Mouse (Mus musculus) urinary bladder, postnatal 10 days (tissue): ENCODE results near the gene Med28.

Experiments used
- DNase-seq: peaks from one replicate; pipeline ENCODE4 v3.0.0; 2022; ENCODE audit warnings: low spot score

Gene Med28

DNA sequence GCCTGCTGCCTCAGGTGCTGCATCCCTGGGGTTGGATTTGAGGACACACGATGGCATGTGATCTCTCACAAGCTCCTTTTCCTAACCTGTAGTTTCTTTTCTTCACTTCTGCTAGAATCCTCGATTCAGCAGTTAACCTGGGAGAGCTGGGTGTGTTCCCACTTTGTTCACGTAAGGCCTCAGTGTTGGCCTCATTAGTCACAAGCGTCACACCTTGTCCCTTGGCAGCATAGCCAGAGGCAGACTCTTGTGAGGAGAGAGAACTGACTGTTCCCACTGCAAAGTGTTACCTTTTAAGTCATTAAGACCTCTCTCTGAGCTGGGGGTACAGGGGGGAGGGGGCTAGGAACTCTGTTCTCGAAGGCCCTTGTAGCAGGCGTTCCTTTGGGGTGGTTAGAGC, 7.1 kb upstream of the Med28 start:
- DNase-seq = no peak

DNA sequence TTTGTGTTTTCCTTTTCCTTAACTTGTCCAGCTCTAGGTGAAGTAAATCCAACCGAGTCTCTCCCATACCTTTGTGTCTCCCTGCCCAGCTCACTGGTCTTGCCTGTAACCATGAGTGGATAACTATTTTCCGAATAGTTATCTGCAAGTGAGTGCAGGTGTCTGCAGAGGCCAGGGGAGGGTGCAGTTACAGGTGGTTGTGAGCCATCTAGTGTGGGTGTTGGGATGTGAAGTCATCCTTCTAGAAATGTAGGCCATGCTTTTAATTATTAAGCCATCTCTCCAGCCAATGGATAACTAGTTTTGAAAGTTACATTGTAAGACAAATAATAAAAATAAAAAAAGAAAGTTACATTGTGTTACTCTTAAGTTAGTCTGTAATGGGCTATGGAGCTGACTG, 6.5 kb upstream of the Med28 start:
- no peak for DNase-seq

DNA sequence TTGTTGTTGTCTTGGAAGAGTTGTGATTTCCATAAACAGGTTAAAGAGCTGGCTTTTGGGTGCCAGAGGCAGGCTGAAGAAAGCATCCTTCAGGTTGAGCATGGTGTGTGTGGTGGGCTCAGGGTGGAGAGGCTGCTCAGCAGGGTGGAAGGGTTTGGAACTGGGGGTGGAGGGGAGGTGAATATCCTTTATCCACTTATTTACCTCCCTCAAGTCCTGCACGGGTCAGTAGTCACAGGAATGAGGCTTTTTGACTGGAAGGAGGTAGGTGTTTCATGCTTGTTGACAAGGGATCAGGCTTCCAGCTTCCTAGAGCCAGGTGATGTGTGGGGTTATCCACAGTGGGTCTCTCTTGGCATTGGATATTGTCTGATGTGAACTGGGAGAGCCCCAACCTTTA, 5.4 kb upstream of the Med28 start:
- DNase-seq = no peak

DNA sequence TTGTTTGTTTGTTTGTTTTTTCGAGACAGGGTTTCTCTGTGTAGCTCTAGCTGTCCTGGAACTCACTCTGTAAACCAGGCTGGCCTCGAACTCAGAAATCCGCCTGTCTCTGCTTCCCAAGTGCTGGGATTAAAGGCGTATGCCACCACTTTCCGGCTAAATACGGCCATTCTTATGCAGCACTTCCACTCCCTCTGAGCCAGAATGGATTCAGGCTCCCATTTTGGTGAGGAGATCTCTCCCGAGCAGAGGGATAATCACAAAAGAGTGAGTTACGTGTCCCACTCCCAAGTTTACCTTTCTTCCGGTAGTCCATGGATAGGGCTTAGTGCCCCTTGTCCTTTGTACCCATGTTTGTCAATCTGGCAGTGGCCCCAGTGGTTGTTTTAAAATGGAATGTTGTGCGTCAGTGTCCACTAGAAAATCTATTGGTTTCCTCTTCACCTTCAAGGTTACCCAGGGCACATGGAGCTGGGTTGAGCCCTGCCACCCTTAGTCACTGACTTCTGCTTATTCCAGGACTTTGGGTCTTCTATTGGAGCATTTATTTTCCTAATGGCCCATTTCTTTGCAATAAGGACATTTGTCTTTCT, 4.8 kb upstream of the Med28 start:
- DNase-seq = no peak

DNA sequence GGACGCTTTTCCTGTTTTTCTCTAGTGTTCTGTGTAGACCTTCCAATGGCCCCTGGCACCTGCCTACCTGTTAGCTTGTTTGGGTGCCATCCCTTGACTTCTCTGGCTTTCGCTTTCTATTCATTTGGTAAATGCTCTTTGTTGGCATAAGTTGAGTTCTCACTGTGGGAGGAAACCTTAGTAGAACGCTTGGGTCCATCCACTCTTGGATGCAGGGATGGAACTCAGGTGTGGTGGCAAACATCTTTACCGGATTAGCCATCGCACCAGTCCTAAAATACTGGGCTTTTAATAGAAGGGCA, 731 bp downstream of the Med28 start:
- no peak for DNase-seq

DNA sequence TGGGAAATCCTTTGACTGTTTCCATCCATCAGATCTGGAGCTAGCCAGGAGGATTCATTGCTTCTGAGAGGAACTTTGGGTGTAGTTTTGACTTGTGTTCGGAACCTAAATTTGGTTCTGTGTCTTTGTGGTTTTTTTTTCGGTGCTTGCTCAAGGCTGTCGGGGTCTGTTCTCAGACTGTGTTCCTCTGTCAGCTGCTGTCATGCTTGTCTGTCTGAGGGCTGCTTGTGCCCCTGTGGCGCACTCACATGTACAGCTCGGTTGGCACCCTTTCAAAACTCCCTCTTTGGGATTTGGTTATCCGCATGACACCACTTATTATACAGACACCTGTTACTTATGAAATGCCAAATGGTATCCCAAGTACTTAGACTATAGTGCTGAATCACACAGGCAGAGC, 1.6 kb downstream of the Med28 start:
- DNase-seq = no peak

DNA sequence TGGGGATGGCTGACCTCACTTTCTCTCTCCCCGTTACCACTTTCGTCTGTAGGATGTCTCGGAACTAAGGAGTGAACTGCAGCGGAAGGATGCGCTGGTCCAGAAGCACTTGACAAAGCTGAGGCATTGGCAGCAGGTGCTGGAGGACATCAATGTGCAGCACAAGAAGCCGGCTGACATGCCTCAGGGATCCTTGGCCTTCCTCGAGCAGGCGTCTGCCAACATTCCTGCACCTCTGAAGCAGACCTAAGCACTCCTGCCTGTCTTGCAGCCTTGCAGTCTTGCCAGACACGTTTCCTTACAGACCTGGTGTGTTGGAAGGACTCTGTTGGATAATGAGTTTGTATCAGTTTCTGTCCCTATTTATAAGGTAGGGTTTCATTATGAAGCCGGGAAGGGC, 5.1 kb downstream of the Med28 start:
- DNase-seq = no peak

DNA sequence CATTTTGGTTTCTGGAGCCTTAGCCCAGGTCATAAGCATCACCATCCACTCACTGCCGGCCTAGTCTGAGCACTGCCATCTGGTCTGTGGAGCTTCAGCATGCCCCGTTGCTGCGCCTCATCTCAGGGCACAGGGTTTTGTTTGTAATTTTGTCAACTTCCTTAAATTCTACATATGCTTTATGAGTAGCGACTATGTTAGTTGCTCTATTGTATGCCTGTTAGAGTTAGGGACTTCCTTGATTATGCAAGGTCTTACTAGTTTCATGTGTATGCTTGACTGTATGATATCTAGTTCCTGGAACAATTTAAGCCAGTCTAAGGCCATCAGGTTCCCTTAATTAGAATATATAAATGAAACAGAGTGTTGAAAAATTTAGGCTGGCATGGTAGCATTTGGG, 6.3 kb downstream of the Med28 start:
- no peak for DNase-seq

DNA sequence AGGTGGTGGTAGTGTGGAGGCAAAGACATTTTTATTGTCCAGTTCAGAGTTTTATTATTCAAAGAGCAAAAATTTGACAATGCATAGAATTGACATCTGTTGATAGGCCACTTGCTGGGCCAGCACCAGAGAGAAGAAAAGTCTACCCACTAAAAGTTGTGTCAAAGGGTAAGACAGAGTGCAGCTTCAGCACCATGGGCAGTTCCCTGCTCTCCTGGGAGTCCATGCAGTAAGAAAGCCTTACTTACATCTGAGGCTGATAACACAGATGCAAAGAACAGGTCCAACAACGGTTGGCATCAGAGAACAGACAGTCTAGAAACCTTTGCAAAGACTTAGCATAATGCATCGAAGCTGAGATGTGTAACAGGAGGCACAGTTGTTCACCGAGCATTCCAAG, 9.7 kb downstream of the Med28 start:
- no peak for DNase-seq

DNA sequence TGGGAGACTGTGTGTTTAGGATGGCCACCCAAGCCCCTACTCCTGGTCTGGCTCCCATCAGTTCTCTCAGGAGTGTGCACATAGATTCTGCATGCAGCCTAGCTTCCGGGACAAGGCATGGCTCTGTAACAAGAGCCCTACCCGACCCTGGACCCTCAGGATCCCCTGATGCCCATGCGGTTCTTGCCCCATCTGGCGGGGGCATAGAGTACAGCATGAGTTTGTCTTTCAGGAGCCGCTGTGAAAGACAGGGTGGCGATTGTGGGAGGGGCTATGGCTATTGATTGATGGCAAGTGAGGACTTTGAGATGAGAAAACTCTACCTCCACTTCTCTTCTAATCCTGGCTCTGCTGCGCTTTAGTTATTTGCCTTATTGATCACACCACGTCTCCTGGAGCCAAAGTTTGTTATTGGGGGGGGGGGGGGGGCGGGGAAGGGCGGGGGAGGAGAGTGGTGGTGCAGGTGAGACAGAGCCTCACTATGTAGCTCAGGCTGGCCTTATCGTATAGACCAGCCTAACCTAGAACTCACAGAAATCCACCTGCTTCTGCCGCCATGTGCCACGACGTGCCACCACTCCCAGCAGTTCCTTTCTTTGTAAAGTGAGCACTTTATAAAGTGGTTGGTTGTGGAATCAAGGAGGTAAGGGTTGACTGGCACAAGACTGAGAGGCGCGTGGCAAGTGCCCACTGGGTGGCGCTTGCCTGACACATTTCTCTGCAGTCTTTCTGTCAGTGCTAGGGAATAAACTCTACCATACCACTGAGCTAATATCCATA, 14.5 kb downstream of the Med28 start:
- DNase-seq = no peak

DNA sequence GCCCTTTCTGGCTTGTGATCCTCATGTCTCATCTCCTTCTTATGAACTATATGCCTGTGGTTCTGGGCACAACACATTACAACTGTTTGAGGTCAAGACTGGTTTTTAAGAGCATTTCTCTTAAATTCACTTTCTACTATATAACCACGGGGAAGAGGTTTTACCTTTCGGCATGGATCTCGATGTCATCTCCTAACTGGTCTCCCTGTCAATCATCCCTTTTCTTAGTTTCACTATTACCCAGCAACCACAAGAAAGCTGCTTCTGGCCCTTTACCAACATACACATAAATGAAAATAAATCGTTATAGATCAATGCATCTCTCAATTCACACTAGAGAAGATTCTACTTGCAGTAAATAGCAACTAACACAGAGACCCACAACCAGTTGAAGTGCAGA, 15.1 kb downstream of the Med28 start:
- no peak for DNase-seq

DNA sequence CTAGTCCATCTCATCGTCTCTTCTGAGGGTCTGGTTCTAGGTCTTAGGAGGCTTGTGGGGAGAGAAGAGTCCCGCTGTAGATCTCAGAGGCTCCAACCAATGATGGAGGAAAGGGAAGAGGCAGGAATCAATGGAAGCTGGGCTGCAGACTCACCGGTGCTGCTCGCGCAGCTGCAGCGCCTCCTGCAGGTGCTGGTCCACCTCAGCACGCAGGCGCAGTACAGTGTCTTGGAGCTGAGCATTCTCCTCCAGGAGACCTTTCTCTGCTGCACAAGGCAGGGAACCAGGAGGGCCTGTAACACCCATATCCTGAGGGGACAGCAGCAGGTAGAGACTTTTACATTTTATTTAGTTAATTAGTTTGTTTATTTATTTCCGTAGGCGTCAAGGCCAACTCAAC, 19.5 kb downstream of the Med28 start:
- no peak for DNase-seq

DNA sequence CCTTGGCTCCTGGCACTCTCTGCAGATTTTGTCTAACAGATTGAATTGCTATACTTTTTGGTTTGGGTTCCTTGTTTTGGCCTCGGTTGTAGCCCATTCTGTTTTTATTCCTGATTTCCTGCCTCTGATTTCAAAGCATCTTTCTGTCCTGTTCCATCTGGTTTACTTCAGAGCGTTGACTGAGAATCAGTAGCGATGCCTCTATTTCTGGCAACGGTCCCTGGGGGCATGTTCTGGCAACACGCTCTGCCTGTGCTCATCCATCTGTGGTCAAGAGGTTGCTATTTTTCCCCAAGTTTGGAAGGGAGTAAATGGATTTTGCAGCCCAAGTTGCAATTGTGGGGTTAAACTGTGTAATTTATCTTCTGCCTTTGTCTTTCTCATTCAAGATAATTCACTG, 23.3 kb downstream of the Med28 start:
- no peak for DNase-seq

DNA sequence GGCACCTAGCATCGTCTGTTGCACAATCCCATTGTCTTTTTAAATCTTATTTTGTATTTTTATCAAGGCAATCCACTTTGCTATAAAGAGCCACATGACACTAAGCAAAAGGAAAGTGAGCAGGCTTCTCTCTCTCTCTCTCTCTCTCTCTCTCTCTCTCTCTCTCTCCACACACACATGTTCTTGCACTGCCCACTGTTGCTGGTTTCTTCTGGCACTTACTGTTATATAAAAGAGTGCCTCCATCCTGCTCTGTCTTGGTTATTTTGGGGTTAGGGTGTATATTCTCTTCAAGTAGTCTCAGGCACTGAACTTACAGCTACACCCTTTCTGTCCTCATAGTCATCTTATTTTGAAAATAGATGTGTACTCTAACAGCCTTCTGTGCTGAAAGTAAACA, 29.6 kb downstream of the Med28 start:
- DNase-seq = no peak

DNA sequence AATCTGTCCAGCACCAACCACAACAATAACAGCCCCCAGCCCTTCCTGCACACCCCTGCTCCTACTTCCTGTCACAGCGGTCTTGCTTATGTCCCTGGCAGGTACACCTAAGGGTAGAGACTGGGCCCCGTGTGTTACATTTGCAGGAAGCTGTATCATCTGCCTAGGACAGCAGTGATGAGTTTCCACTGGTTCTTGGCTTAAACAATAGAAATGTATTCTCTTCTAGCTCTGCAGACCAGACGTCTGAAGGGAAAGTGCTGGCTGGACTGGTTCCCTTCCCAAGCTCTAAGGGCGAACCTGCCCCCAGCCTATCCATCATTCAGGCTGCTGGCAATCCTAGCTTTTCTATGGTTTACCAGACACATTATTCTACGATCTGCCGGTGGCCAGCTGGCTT, 44.0 kb downstream of the Med28 start:
- no peak for DNase-seq

DNA sequence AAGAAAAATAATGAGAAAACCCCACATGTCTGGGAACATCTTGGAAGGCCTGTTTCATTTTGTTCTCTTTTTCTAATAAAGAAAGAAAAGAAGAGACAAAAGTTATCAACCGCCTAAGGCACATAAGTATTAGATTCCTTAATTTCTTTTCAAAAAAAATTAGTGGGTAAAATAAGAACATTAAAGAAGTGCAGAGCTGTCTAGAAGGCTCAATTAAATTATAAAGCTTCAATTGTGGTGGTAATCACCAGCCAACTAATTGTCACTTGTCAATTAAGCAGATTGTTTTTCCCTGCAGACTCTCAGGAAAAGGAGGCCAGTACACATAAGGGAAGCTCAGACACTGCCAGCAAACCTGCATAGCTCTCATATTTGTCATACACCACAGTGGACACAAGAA, 45.8 kb downstream of the Med28 start:
- no peak for DNase-seq

DNA sequence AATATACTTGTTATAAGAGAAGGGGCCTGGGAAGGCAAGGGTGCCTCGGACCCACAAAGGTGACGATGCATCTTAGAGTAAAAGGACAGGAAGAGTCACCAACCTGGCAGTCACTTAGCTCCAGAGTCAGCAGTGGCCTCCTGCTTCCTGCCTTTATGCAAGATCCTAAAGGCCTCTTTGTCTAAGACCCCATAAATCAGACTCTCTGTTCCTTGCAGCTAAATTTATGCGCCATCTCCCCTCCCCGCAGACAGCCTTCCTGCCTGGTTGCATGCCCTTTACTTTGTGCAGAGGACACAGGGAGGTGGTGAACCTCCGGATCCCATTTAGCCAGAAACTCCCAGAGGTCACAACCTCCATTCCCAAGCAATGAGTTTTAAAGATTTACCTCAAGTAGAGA, 52.8 kb downstream of the Med28 start:
- no peak for DNase-seq

DNA sequence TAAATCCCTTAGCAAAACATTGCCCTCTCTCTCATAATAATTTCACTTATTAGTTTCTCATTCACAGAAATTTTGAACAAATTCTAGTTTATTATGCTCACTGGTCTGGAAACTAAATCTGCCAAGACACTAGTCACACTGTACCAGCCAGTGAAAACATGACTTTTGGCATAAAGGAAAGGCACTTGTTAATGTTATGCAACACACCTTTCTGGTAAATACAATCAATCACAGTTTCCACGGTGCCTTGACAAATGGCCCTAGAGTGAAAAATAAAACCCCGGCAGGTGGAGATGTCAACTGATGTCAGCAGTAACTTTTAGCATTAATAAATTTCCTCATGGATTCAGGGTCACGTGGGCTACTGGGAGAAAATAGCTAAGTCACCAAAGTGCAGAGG, 56.7 kb downstream of the Med28 start:
- DNase-seq = no peak

DNA sequence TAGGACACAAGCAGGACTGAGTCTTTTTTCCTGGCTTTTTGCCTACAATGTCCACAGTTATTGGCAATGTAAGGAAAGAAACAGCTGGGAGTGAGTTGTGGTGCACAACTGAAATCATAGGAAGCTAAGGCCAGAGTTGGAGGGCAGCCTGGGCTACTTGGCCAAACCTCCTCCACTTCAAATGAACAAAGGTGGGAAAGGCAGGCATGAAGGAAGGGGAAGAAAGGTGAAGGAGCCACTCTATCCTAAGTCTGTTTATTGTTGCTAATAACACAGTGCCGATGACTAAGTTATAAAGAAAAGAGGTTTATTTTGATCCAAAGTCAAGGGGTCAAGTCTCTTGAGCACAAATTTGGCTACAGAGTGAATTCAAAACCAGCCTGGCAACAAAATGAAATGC, 57.3 kb downstream of the Med28 start:
- DNase-seq = no peak
